Mouse (Mus musculus): ENCODE measurements around the gene Cacna1e.

DNA sequence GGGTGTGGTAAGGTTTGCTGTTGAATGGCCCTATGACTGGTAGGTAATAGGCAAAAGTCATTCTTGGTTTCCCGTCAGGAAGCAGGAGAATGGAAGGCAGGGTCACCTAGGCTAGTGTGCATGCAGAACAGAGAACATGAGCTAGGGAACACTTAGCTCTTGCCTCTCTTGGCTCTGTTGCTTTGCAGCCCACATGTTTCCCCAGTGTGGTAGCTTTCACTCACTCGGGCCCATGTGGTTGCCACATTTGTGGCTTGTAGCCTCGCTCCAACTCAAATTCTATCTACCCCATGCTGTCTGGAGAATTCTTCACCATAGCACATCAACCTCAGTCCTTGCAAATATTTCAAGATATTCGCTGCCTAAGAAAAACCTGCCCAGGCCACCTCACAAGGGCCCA is 354.6 kb downstream of the Cacna1e start:
- no peak for TF ChIP-seq POLR2A (IDR thresholded peaks at IDR 0.05; ENCODE audit: low read depth, low read length)
- no peak for TF ChIP-seq CTCF (conservative IDR thresholded peaks at IDR 0.05; ENCODE audit: insufficient read depth, insufficient read length, low read depth, low read length)
